Mouse (Mus musculus) limb, embryonic 10.5 days (tissue): ENCODE data around the gene Gch1. TPM values are rescaled to one million over a fixed set of nuclear protein-coding genes. Genes with fewer than 3 reads are reported as not detected.

Experiments
- DNase-seq: peaks from one replicate; pipeline ENCODE4 v3.0.0-alpha.2; 2017; ENCODE audit warnings: low spot score
- H3K27ac ChIP-seq: fragments of 300-500 bp; sonication (generic); 2 replicates; pipeline ENCODE4 v1.5.1; 2016; ENCODE audit warnings: mild to moderate bottlenecking
- H3K27me3 ChIP-seq: fragments of 300-500 bp; sonication (generic); 2 replicates; pipeline ENCODE4 v1.6.1; 2016; ENCODE audit warnings: low read depth, mild to moderate bottlenecking; ENCODE audit not compliant: poor library complexity, severe bottlenecking
- H3K36me3 ChIP-seq: fragments of 300-500 bp; sonication (generic); 2 replicates; pipeline ENCODE4 v1.6.1; 2016; ENCODE audit warnings: mild to moderate bottlenecking, moderate library complexity
- H3K4me1 ChIP-seq: fragments of 300-500 bp; sonication (generic); 2 replicates; pipeline ENCODE4 v1.6.1; 2016
- H3K4me3 ChIP-seq: fragments of 300-500 bp; sonication (generic); 2 replicates; pipeline ENCODE4 v1.5.1; 2016; ENCODE audit warnings: mild to moderate bottlenecking, moderate library complexity
- H3K9me3 ChIP-seq: fragments of 300-500 bp; sonication (generic); replicated peaks from 2 replicates; pipeline ENCODE4 v1.6.1; 2016; ENCODE audit warnings: mild to moderate bottlenecking
- WGBS: fragments of 180-500 bp; shearing (Covaris S2); methylation state at CpG from one replicate; pipeline ENCODE4 v1.1.7; 2016; 5-methylcytosine and 5-hydroxymethylcytosine counted together
- polyA plus RNA-seq: library from polyadenylated mRNA; unstranded; fragments of >200 nt; fragmentation: Nextera tagmentation; extraction: Ambion mirVana; gene quantifications from 2 replicates; pipeline ENCODE4 v1.2.1, GENCODE M21; 2016

Gene Gch1
- polyA plus RNA-seq, 1 experiment from 2014 or later: 0.88 TPM

GRCm38 (mm10) chr14:47220231-47221025, 31.2 kb upstream of the Gch1 start:
- Histone ChIP-seq H3K36me3 (no peaks in the 10 kb centered on the region), H3K4me3 (no peak overlapping the region), H3K4me1 (no peaks in the 10 kb centered on the region), H3K27me3 (no peaks in the 10 kb centered on the region), H3K27ac (no peak overlapping the region), H3K9me3 (no peaks in the 10 kb centered on the region)
- no peak for DNase-seq
- 81% methylated on average over 8 of the region's 8 CpGs for WGBS

- H3K4me3 ChIP-seq: no peak overlapping the region
- no peaks in the 10 kb centered on the region for H3K9me3 ChIP-seq
- no peak for DNase-seq
- no peaks in the 10 kb centered on the region for H3K4me1 ChIP-seq
- no peaks in the 10 kb centered on the region for H3K27me3 ChIP-seq
- no peak overlapping the region for H3K27ac ChIP-seq
- no peaks in the 10 kb centered on the region for H3K36me3 ChIP-seq
- 92% methylated on average over 9 of the region's 9 CpGs for WGBS
Measured at GRCm38 (mm10) chr14:47218766-47219606, 29.8 kb upstream of the Gch1 start.

- no peak overlapping the region for H3K4me3 ChIP-seq
- no peaks in the 10 kb centered on the region for H3K36me3 ChIP-seq
- no peak overlapping the region for H3K27ac ChIP-seq
- no peaks in the 10 kb centered on the region for H3K4me1 ChIP-seq
- DNase-seq: no peak
- 89% methylated on average over 2 of the region's 2 CpGs for WGBS
- H3K9me3 ChIP-seq: no peaks in the 10 kb centered on the region
- H3K27me3 ChIP-seq: no peaks in the 10 kb centered on the region
Measured at GRCm38 (mm10) chr14:47216541-47216940, 27.3 kb upstream of the Gch1 start.

GRCm38 (mm10) chr14:47214367-47214766, 25.2 kb upstream of the Gch1 start:
- WGBS: 84% methylated on average over 5 of the region's 5 CpGs
- H3K36me3 ChIP-seq: no peaks in the 10 kb centered on the region

GRCm38 (mm10) chr14:47213305-47213704, 24.1 kb upstream of the Gch1 start:
- Histone ChIP-seq H3K4me1 (no peaks in the 10 kb centered on the region), H3K4me3 (no peak overlapping the region), H3K27ac (no peak overlapping the region), H3K36me3 (no peaks in the 10 kb centered on the region), H3K27me3 (no peaks in the 10 kb centered on the region), H3K9me3 (no peaks in the 10 kb centered on the region)
- 92% methylated on average over 4 of the region's 4 CpGs for WGBS
- DNase-seq: no peak

More at GRCm38 (mm10) chr14:47214367-47214766, 25.2 kb upstream of the Gch1 start:
- H3K4me3 ChIP-seq: no peak overlapping the region
- no peaks in the 10 kb centered on the region for H3K4me1 ChIP-seq
- DNase-seq: no peak
- H3K27ac ChIP-seq: no peak overlapping the region
- H3K9me3 ChIP-seq: no peaks in the 10 kb centered on the region
- no peaks in the 10 kb centered on the region for H3K27me3 ChIP-seq

- 89% methylated on average over 4 of the region's 4 CpGs for whole genome bisulfite sequencing
- DNase-seq: no peak
- no peak overlapping the region for H3K27ac ChIP-seq
Measured at GRCm38 (mm10) chr14:47209669-47210164, 20.5 kb upstream of the Gch1 start.

GRCm38 (mm10) chr14:47208564-47209493, 19.6 kb upstream of the Gch1 start:
- H3K4me1 ChIP-seq: no peaks in the 10 kb centered on the region
- H3K4me3 ChIP-seq: no peak overlapping the region
- no peaks in the 10 kb centered on the region for H3K27me3 ChIP-seq
- no peaks in the 10 kb centered on the region for H3K36me3 ChIP-seq
- no peak overlapping the region for H3K27ac ChIP-seq
- H3K9me3 ChIP-seq: no peaks in the 10 kb centered on the region
- 92% methylated on average over 12 of the region's 12 CpGs for WGBS
- DNase-seq: no peak

More at GRCm38 (mm10) chr14:47209669-47210164, 20.5 kb upstream of the Gch1 start:
- H3K27me3 ChIP-seq: no peaks in the 10 kb centered on the region
- H3K9me3 ChIP-seq: no peaks in the 10 kb centered on the region
- H3K36me3 ChIP-seq: no peaks in the 10 kb centered on the region
- H3K4me3 ChIP-seq: no peak overlapping the region
- H3K4me1 ChIP-seq: no peaks in the 10 kb centered on the region

GRCm38 (mm10) chr14:47206601-47207000, 17.4 kb upstream of the Gch1 start:
- Histone ChIP-seq H3K27me3 (no peaks in the 10 kb centered on the region), H3K9me3 (no peaks in the 10 kb centered on the region), H3K27ac (no peak overlapping the region), H3K36me3 (no peaks in the 10 kb centered on the region), H3K4me1 (no peaks in the 10 kb centered on the region), H3K4me3 (no peak overlapping the region)
- 85% methylated on average over 3 of the region's 3 CpGs for WGBS
- DNase-seq: no peak

GRCm38 (mm10) chr14:47205270-47205972, 16.2 kb upstream of the Gch1 start:
- DNase-seq: no peak
- 89% methylated on average over 5 of the region's 5 CpGs for WGBS

GRCm38 (mm10) chr14:47197340-47197739, 8.1 kb upstream of the Gch1 start:
- no peak for DNase-seq
- H3K27me3 ChIP-seq: no peaks in the 10 kb centered on the region
- H3K36me3 ChIP-seq: no peaks in the 10 kb centered on the region
- no peak overlapping the region for H3K4me3 ChIP-seq
- no peak overlapping the region for H3K27ac ChIP-seq
- 94% methylated on average over 3 of the region's 3 CpGs for WGBS
- no peaks in the 10 kb centered on the region for H3K4me1 ChIP-seq
- H3K9me3 ChIP-seq: no peaks in the 10 kb centered on the region

More at GRCm38 (mm10) chr14:47205270-47205972, 16.2 kb upstream of the Gch1 start:
- Histone ChIP-seq H3K4me3 (no peak overlapping the region), H3K27ac (no peak overlapping the region), H3K27me3 (no peaks in the 10 kb centered on the region), H3K36me3 (no peaks in the 10 kb centered on the region), H3K9me3 (no peaks in the 10 kb centered on the region), H3K4me1 (no peaks in the 10 kb centered on the region)

- no peak for DNase-seq
- Histone ChIP-seq H3K27ac (no peak overlapping the region), H3K4me3 (no peak overlapping the region), H3K9me3 (no peaks in the 10 kb centered on the region), H3K27me3 (no peaks in the 10 kb centered on the region), H3K36me3 (no peaks in the 10 kb centered on the region), H3K4me1 (no peaks in the 10 kb centered on the region)
- 81% methylated on average over 8 of the region's 8 CpGs for WGBS
Measured at GRCm38 (mm10) chr14:47196711-47197110, 7.5 kb upstream of the Gch1 start.

GRCm38 (mm10) chr14:47194096-47194495, 4.9 kb upstream of the Gch1 start:
- no peak for DNase-seq
- Histone ChIP-seq H3K27ac (no peak overlapping the region), H3K36me3 (no peaks in the 10 kb centered on the region), H3K4me3 (no peak overlapping the region), H3K27me3 (no peaks in the 10 kb centered on the region), H3K9me3 (no peaks in the 10 kb centered on the region), H3K4me1 (no peaks in the 10 kb centered on the region)
- 37% methylated on average over 4 of the region's 4 CpGs for WGBS
